Mouse (Mus musculus): Measurements from ENCODE around the gene Ralgapa2. TPM values are rescaled to one million over a fixed set of nuclear protein-coding genes. Genes with fewer than 3 reads are reported as not detected.
A peak's percentile ranks its signal among the peaks of the same experiment; 100 is the strongest.

The Ralgapa2 gene
- polyA plus RNA-seq, 1 experiment from 2014 or later: 10.6 TPM

DNA sequence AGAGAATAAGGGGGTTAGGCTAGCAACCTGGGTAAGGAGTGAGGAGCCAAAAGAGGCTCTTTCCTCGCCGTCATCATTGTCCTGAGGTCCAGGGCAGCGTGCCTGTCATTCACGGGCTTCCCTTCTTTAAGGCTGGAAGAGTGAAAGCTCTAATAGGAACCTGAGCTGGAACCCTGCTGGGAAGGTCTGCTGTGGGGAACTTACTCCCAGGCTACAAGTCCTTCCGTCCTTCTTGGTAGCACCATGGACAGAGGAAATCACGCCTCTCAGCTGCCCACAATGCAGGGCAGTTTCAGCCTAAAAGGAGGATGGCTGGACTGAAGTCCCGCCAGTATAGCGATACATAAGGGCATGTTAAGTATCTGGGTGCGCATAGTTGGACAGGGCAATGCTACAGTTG is 285.7 kb downstream of the Ralgapa2 start:
- Histone ChIP-seq H3K9me3 (replicated peaks; ENCODE audit: control insufficient read depth, low read length) (no peaks in the 10 kb centered on the region), H3K4me2 (no peak overlapping the region), H3K4me1 (ENCODE audit: control insufficient read depth, insufficient read depth, low read length) (peaks cover 15% of the 10 kb centered on the region), H3K9ac (ENCODE audit: low read depth, low read length) (no peak overlapping the region), H3K4me3 (ENCODE audit: low read depth, low read length) (no peak overlapping the region), H3K27me3 (ENCODE audit: control insufficient read depth, insufficient read depth, low read length) (peaks cover 66% of the 10 kb centered on the region), H3K27ac (ENCODE audit: low read depth, low read length) (no peak overlapping the region), H3K36me3 (ENCODE audit: control insufficient read depth, insufficient read depth, low read length) (no peaks in the 10 kb centered on the region)
- ATAC-seq (replicated peaks; ENCODE audit: insufficient number of reproducible peaks, low FRiP score, low TSS enrichment): no peak
- WGBS (ENCODE audit: insufficient replicate concordance): 4% methylated on average over 9 of the region's 9 CpGs

DNA sequence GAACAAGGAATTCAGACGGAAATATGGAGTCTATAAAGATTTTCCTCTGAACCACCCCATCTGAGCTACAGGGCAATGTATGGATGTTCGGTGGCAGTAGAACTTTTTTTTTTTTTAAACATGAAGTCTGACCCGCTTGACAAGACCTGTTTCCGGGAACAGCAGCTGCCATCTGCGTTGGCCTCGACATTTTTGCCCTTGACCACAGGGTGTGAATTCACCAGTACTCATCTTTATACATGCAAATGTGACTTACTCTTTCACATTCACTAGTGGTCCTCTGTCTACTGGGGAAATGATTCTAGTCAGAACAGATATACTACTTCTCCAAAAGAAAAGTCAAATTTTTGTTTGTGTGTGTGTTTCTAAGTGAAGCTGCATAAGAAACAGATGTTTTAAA is 286.3 kb downstream of the Ralgapa2 start:
- no peaks in the 10 kb centered on the region for H3K36me3 ChIP-seq (ENCODE audit: control insufficient read depth, insufficient read depth, low read length)
- no peaks in the 10 kb centered on the region for H3K9me3 ChIP-seq (replicated peaks; ENCODE audit: control insufficient read depth, low read length)
- WGBS (ENCODE audit: insufficient replicate concordance): 18% methylated on average over 6 of the region's 6 CpGs
- peaks cover 20% of the 10 kb centered on the region for H3K4me1 ChIP-seq (ENCODE audit: control insufficient read depth, insufficient read depth, low read length)
- no peak for ATAC-seq (replicated peaks; ENCODE audit: insufficient number of reproducible peaks, low FRiP score, low TSS enrichment)
- H3K9ac ChIP-seq (ENCODE audit: low read depth, low read length): no peak overlapping the region
- peaks cover 72% of the 10 kb centered on the region for H3K27me3 ChIP-seq (ENCODE audit: control insufficient read depth, insufficient read depth, low read length)
- H3K4me2 ChIP-seq: no peak overlapping the region
- no peak overlapping the region for H3K4me3 ChIP-seq (ENCODE audit: low read depth, low read length)
- no peak overlapping the region for H3K27ac ChIP-seq (ENCODE audit: low read depth, low read length)

DNA sequence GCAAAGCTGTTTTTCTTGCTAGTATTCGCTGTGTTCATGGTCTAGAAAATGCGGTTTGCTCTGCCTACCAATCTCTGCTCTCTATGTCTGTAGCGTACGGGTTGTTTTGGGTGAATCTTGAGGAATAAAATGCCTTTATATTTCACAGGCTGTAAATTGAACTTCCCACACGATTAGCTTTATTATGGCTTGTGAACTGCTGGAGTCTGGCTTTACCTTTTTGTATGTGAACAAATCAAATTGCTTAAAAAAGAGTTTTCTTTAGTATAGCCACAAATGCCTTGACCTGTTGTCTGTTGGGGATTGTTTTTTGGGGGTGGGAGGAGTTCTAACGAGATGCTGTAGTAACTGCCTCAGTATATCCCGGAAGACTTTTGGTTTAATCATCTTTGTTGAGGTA is 288.0 kb downstream of the Ralgapa2 start:
- Histone ChIP-seq H3K27me3 (ENCODE audit: control insufficient read depth, insufficient read depth, low read length) (peaks cover 85% of the 10 kb centered on the region), H3K4me2 (no peak overlapping the region), H3K4me3 (ENCODE audit: low read depth, low read length) (no peak overlapping the region; the same call in 1 of the 2 replicates), H3K9ac (ENCODE audit: low read depth, low read length) (no peak overlapping the region), H3K27ac (ENCODE audit: low read depth, low read length) (no peak overlapping the region), H3K4me1 (ENCODE audit: control insufficient read depth, insufficient read depth, low read length) (peaks cover 20% of the 10 kb centered on the region), H3K9me3 (replicated peaks; ENCODE audit: control insufficient read depth, low read length) (no peaks in the 10 kb centered on the region), H3K36me3 (ENCODE audit: control insufficient read depth, insufficient read depth, low read length) (no peaks in the 10 kb centered on the region)
- ATAC-seq (replicated peaks; ENCODE audit: insufficient number of reproducible peaks, low FRiP score, low TSS enrichment): no peak
- WGBS (ENCODE audit: insufficient replicate concordance): 19% methylated on average over 7 of the region's 7 CpGs

- WGBS (ENCODE audit: insufficient replicate concordance): 1% methylated on average over 71 of the region's 75 CpGs
- Histone ChIP-seq H3K27ac (ENCODE audit: low read depth, low read length) (no peak overlapping the region), H3K36me3 (ENCODE audit: control insufficient read depth, insufficient read depth, low read length) (no peaks in the 10 kb centered on the region), H3K9me3 (replicated peaks; ENCODE audit: control insufficient read depth, low read length) (no peaks in the 10 kb centered on the region), H3K4me3 (ENCODE audit: low read depth, low read length) (peak overlapping the region; percentile 54), H3K4me1 (ENCODE audit: control insufficient read depth, insufficient read depth, low read length) (peaks cover 20% of the 10 kb centered on the region), H3K27me3 (ENCODE audit: control insufficient read depth, insufficient read depth, low read length) (peaks cover 87% of the 10 kb centered on the region), H3K4me2 (peak overlapping the region; percentile 96), H3K9ac (ENCODE audit: low read depth, low read length) (no peak overlapping the region)
- no peak for ATAC-seq (replicated peaks; ENCODE audit: insufficient number of reproducible peaks, low FRiP score, low TSS enrichment)
Measured at GRCm38 (mm10) chr2:146223176-146223905, 288.8 kb downstream of the Ralgapa2 start.

GRCm38 (mm10) chr2:146222279-146223175 is 289.6 kb downstream of the Ralgapa2 start:
- Histone ChIP-seq H3K9ac (ENCODE audit: low read depth, low read length) (no peak overlapping the region; the same call in 1 of the 2 replicates), H3K9me3 (replicated peaks; ENCODE audit: control insufficient read depth, low read length) (no peaks in the 10 kb centered on the region), H3K4me2 (peak overlapping the region; percentile 96), H3K4me3 (ENCODE audit: low read depth, low read length) (peak overlapping the region; percentile 54), H3K27ac (ENCODE audit: low read depth, low read length) (no peak overlapping the region), H3K36me3 (ENCODE audit: control insufficient read depth, insufficient read depth, low read length) (no peaks in the 10 kb centered on the region), H3K4me1 (ENCODE audit: control insufficient read depth, insufficient read depth, low read length) (peaks cover 20% of the 10 kb centered on the region), H3K27me3 (ENCODE audit: control insufficient read depth, insufficient read depth, low read length) (peaks cover 92% of the 10 kb centered on the region)
- WGBS (ENCODE audit: insufficient replicate concordance): under 1% methylated on average over 111 of the region's 133 CpGs
- ATAC-seq (replicated peaks; ENCODE audit: insufficient number of reproducible peaks, low FRiP score, low TSS enrichment): no peak

DNA sequence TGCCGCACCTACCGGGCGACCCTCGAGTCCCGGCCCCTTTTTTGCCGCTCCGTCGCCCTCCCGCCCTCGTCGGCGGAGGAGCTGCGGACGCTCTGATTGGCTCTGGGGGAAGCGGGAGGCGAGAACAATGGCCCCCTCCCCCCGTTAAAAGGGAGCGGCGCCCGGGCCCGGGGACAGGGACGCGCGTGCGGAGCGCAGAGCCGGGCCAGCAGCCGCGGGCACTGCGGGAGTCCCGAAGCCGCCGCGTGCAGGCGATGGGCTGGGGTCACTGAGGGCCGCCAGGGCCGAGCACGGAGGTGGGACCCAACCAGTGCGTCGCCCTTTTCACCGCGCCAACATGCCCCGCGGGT is 290.2 kb downstream of the Ralgapa2 start:
- H3K27me3 ChIP-seq (ENCODE audit: control insufficient read depth, insufficient read depth, low read length): peaks cover 91% of the 10 kb centered on the region
- H3K4me3 ChIP-seq (ENCODE audit: low read depth, low read length): peak overlapping the region; percentile 54
- under 1% methylated on average over 44 of the region's 44 CpGs for WGBS (ENCODE audit: insufficient replicate concordance)
- peak overlapping the region; percentile 96 for H3K4me2 ChIP-seq
- no peaks in the 10 kb centered on the region for H3K36me3 ChIP-seq (ENCODE audit: control insufficient read depth, insufficient read depth, low read length)
- no peak overlapping the region; the same call in 1 of the 2 replicates for H3K9ac ChIP-seq (ENCODE audit: low read depth, low read length)
- no peaks in the 10 kb centered on the region for H3K9me3 ChIP-seq (replicated peaks; ENCODE audit: control insufficient read depth, low read length)
- H3K27ac ChIP-seq (ENCODE audit: low read depth, low read length): no peak overlapping the region
- ATAC-seq (replicated peaks; ENCODE audit: insufficient number of reproducible peaks, low FRiP score, low TSS enrichment): 0 out of 2 replicates have a peak, but pooled peaks have one; percentile 8
- peaks cover 23% of the 10 kb centered on the region for H3K4me1 ChIP-seq (ENCODE audit: control insufficient read depth, insufficient read depth, low read length)

DNA sequence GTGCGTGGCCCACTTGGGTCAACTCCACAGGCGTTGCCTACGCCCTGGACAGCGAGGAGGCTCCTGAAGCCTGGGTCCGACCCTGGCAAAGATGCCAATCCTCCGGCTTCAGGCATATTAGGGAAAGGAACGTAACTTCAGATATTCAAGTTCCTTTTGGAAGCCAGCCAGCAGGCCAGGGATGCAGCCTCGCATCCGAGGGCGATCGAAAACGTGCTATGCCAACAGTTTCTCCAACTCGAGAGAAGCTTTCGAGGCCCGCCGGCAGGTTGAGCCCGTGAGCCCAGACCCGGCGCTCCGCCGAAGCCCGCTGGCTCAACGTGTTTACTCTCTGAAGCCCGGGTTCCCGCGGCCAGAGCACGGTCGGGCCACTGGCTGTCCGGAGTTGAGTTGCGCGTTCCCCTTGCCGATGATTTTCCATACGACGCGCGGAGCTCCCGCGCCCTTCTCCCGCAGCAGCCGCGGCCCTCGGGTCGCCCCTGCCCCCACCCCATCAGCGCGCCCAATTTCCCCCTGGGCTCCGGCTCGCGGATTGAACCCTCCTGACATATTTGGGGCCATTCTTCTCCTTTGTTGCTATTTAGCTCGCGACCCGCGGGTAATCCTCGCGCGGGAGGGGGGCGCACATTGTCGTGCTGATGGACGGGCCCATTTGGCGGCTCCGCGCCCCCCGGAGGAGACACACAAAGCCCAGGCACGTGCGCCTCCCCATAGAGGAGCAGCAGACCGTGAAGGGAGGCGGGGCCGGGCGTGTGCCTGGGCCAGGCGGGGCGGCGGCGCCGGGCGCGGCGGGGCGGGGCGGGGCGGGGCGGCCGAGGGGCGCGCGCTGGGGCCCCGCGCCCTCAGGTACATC is 290.8 kb downstream of the Ralgapa2 start, which contains the start of gene Insm1:
Insm1 (plus strand) TSS at position 846 of the 853 bp plus-strand sequence.
- Histone ChIP-seq H3K9ac (ENCODE audit: low read depth, low read length) (no peak within 1 kb of the TSS; the same call in 1 of the 2 replicates), H3K4me2 (peak within 1 kb of the TSS; percentile 96)
- no peak for ATAC-seq (replicated peaks; ENCODE audit: insufficient number of reproducible peaks, low FRiP score, low TSS enrichment)

GRCm38 (mm10) chr2:146220591-146221075 is 291.5 kb downstream of the Ralgapa2 start:
- no peak for ATAC-seq (replicated peaks; ENCODE audit: insufficient number of reproducible peaks, low FRiP score, low TSS enrichment)
- Histone ChIP-seq H3K9me3 (replicated peaks; ENCODE audit: control insufficient read depth, low read length) (no peaks in the 10 kb centered on the region), H3K9ac (ENCODE audit: low read depth, low read length) (no peak overlapping the region), H3K27ac (ENCODE audit: low read depth, low read length) (no peak overlapping the region), H3K4me3 (ENCODE audit: low read depth, low read length) (peak overlapping the region; percentile 54; the same call in 1 of the 2 replicates), H3K4me2 (peak overlapping the region; percentile 96), H3K27me3 (ENCODE audit: control insufficient read depth, insufficient read depth, low read length) (peaks cover 90% of the 10 kb centered on the region), H3K36me3 (ENCODE audit: control insufficient read depth, insufficient read depth, low read length) (no peaks in the 10 kb centered on the region), H3K4me1 (ENCODE audit: control insufficient read depth, insufficient read depth, low read length) (peaks cover 23% of the 10 kb centered on the region)
- 1% methylated on average over 24 of the region's 24 CpGs for WGBS (ENCODE audit: insufficient replicate concordance)

More for the DNA sequence above, 290.8 kb downstream of the Ralgapa2 start, which contains the start of gene Insm1:
- Histone ChIP-seq H3K36me3 (ENCODE audit: control insufficient read depth, insufficient read depth, low read length) (no peaks in the 10 kb centered on the region), H3K27ac (ENCODE audit: low read depth, low read length) (no peak within 1 kb of the TSS), H3K4me1 (ENCODE audit: control insufficient read depth, insufficient read depth, low read length) (peaks cover 23% of the 10 kb centered on the region), H3K4me3 (ENCODE audit: low read depth, low read length) (peak within 1 kb of the TSS; percentile 54), H3K27me3 (ENCODE audit: control insufficient read depth, insufficient read depth, low read length) (peaks cover 90% of the 10 kb centered on the region), H3K9me3 (replicated peaks; ENCODE audit: control insufficient read depth, low read length) (no peaks in the 10 kb centered on the region)
- WGBS (ENCODE audit: insufficient replicate concordance): 2% methylated on average over 66 of the region's 86 CpGs

Measured in heart, embryonic 11.5 days (tissue).